Mouse (Mus musculus) embryonic facial prominence, embryonic 13.5 days (tissue): Measurements from ENCODE around the gene Lipe. TPM values are rescaled to one million over a fixed set of nuclear protein-coding genes. Genes with fewer than 3 reads are reported as not detected.
"Not testable (repeated sequence)": the region's sequence is repeated elsewhere in the genome, so short reads cannot be mapped to it uniquely, and the experiment has no call there.

Experiments
- ATAC-seq: fragments of 200-750 bp; cut with Nextera tagmentation; 2 replicates; pipeline ENCODE4 v1.8.0; 2017; ENCODE audit warnings: low read depth; ENCODE audit not compliant: insufficient number of reproducible peaks, insufficient read depth, low FRiP score, low TSS enrichment
- H3K27ac ChIP-seq: fragments of 300-500 bp; sonication (generic); 2 replicates; pipeline ENCODE4 v1.5.1; 2015; ENCODE audit warnings: moderate library complexity, mild to moderate bottlenecking, inconsistent platforms
- H3K27me3 ChIP-seq: fragments of 300-500 bp; sonication (generic); 2 replicates; pipeline ENCODE4 v1.6.1; 2015; ENCODE audit warnings: mild to moderate bottlenecking, inconsistent platforms
- H3K36me3 ChIP-seq: fragments of 300-500 bp; sonication (generic); 2 replicates; pipeline ENCODE4 v1.6.1; 2015; ENCODE audit warnings: mild to moderate bottlenecking, inconsistent platforms
- H3K4me1 ChIP-seq: fragments of 300-500 bp; sonication (generic); 2 replicates; pipeline ENCODE4 v1.6.1; 2015; ENCODE audit warnings: inconsistent platforms
- H3K4me2 ChIP-seq: fragments of 300-500 bp; sonication (generic); 2 replicates; pipeline ENCODE4 v1.6.1; 2015; ENCODE audit warnings: moderate library complexity, mild to moderate bottlenecking, inconsistent platforms
- H3K4me3 ChIP-seq: fragments of 300-500 bp; sonication (generic); 2 replicates; pipeline ENCODE4 v1.5.1; 2015; ENCODE audit warnings: mild to moderate bottlenecking, inconsistent platforms
- H3K9ac ChIP-seq: fragments of 300-500 bp; sonication (generic); 2 replicates; pipeline ENCODE4 v1.6.1; 2015; ENCODE audit warnings: mild to moderate bottlenecking, inconsistent platforms
- H3K9me3 ChIP-seq: fragments of 300-500 bp; sonication (generic); 2 replicates; pipeline ENCODE4 v1.6.1; 2016; ENCODE audit warnings: inconsistent platforms
- WGBS: fragments of 180-500 bp; shearing (Covaris S2); methylation state at CpG from one replicate; pipeline ENCODE4 v1.1.7; 2015; ENCODE audit warnings: mixed read lengths; 5-methylcytosine and 5-hydroxymethylcytosine counted together
- polyA plus RNA-seq: library from polyadenylated mRNA; unstranded; fragments of >200 nt; fragmentation: Nextera tagmentation; extraction: Ambion mirVana; gene quantifications from 2 replicates; pipeline ENCODE4 v1.2.1, GENCODE M21; 2015

Lipe gene
- polyA plus RNA-seq, 1 experiment from 2014 or later: 9.5 TPM

GRCm38 (mm10) chr7:25429886-25430784 lies 31.6 kb upstream of the Lipe start:
- H3K4me3 ChIP-seq: no peak overlapping the region
- no peaks in the 10 kb centered on the region for H3K9me3 ChIP-seq
- no peaks in the 10 kb centered on the region for H3K36me3 ChIP-seq
- 77% methylated on average over 4 of the region's 4 CpGs for WGBS
- peaks cover 6% of the 10 kb centered on the region for H3K4me1 ChIP-seq
- ATAC-seq: no peak
- H3K27ac ChIP-seq: no peak overlapping the region
- no peak overlapping the region for H3K4me2 ChIP-seq
- H3K9ac ChIP-seq: no peak overlapping the region
- H3K27me3 ChIP-seq: no peaks in the 10 kb centered on the region

- Histone ChIP-seq H3K4me2 (no peak overlapping the region), H3K36me3 (no peaks in the 10 kb centered on the region), H3K27me3 (peaks cover 7% of the 10 kb centered on the region; the same call in 1 of the 2 replicates), H3K4me3 (no peak overlapping the region), H3K9ac (no peak overlapping the region), H3K27ac (no peak overlapping the region), H3K9me3 (no peaks in the 10 kb centered on the region), H3K4me1 (peaks cover 5% of the 10 kb centered on the region)
- 84% methylated on average over 3 of the region's 3 CpGs for WGBS
- no peak for ATAC-seq
These were observed 29.8 kb upstream of the Lipe start for GRCm38 (mm10) chr7:25428321-25428720.

GRCm38 (mm10) chr7:25427144-25427543 lies 28.6 kb upstream of the Lipe start:
- Histone ChIP-seq H3K9ac (no peak overlapping the region), H3K27ac (no peak overlapping the region), H3K4me3 (no peak overlapping the region), H3K4me2 (no peak overlapping the region), H3K27me3 (peaks cover 17% of the 10 kb centered on the region), H3K4me1 (0 out of 2 replicates have a peak, but pooled peaks cover 3% of the 10 kb centered on the region), H3K36me3 (no peaks in the 10 kb centered on the region), H3K9me3 (no peaks in the 10 kb centered on the region)
- no peak for ATAC-seq
- 81% methylated on average over 5 of the region's 5 CpGs for WGBS

GRCm38 (mm10) chr7:25426380-25426779 lies 27.9 kb upstream of the Lipe start:
- not testable (repeated sequence) for ATAC-seq, H3K36me3 ChIP-seq, H3K9me3 ChIP-seq, H3K4me3 ChIP-seq, H3K4me2 ChIP-seq, H3K9ac ChIP-seq, H3K4me1 ChIP-seq, H3K27ac ChIP-seq
- 93% methylated on average over 4 of the region's 4 CpGs for WGBS
- peaks cover 22% of the 10 kb centered on the region for H3K27me3 ChIP-seq

- no peak overlapping the region for H3K27ac ChIP-seq
- no peak overlapping the region for H3K9ac ChIP-seq
- no peak for ATAC-seq
- no peaks in the 10 kb centered on the region for H3K9me3 ChIP-seq
- no peaks in the 10 kb centered on the region for H3K36me3 ChIP-seq
- H3K4me2 ChIP-seq: no peak overlapping the region
- WGBS: 31% methylated on average over 4 of the region's 4 CpGs
- peaks cover 22% of the 10 kb centered on the region for H3K27me3 ChIP-seq
- H3K4me3 ChIP-seq: no peak overlapping the region
- H3K4me1 ChIP-seq: 0 out of 2 replicates have a peak, but pooled peaks cover 3% of the 10 kb centered on the region
These were observed 25.9 kb upstream of the Lipe start for GRCm38 (mm10) chr7:25424429-25424828.

GRCm38 (mm10) chr7:25422286-25422841 lies 23.9 kb upstream of the Lipe start:
- Histone ChIP-seq H3K9me3 (no peaks in the 10 kb centered on the region), H3K9ac (no peak overlapping the region), H3K27ac (no peak overlapping the region), H3K4me3 (no peak overlapping the region), H3K4me2 (no peak overlapping the region), H3K4me1 (0 out of 2 replicates have a peak, but pooled peaks cover 3% of the 10 kb centered on the region), H3K27me3 (peaks cover 22% of the 10 kb centered on the region), H3K36me3 (no peaks in the 10 kb centered on the region)
- WGBS: 68% methylated on average over 16 of the region's 16 CpGs
- 0 out of 2 replicates have a peak, but pooled peaks have one; percentile 49 for ATAC-seq

- no peak overlapping the region for H3K9ac ChIP-seq
- no peak for ATAC-seq
- H3K27me3 ChIP-seq: peaks cover 22% of the 10 kb centered on the region
- H3K36me3 ChIP-seq: no peaks in the 10 kb centered on the region
- H3K4me2 ChIP-seq: no peak overlapping the region
- 0 out of 2 replicates have a peak, but pooled peaks cover 3% of the 10 kb centered on the region for H3K4me1 ChIP-seq
- H3K27ac ChIP-seq: no peak overlapping the region
- WGBS: 90% methylated on average over 4 of the region's 4 CpGs
- no peaks in the 10 kb centered on the region for H3K9me3 ChIP-seq
- H3K4me3 ChIP-seq: no peak overlapping the region
These were observed 21.4 kb upstream of the Lipe start for GRCm38 (mm10) chr7:25419943-25420342.

GRCm38 (mm10) chr7:25419536-25419935 lies 21.0 kb upstream of the Lipe start:
- Histone ChIP-seq H3K4me3 (no peak overlapping the region), H3K27me3 (peaks cover 22% of the 10 kb centered on the region), H3K4me2 (no peak overlapping the region), H3K9ac (no peak overlapping the region), H3K4me1 (0 out of 2 replicates have a peak, but pooled peaks cover 3% of the 10 kb centered on the region), H3K36me3 (no peaks in the 10 kb centered on the region), H3K27ac (no peak overlapping the region), H3K9me3 (no peaks in the 10 kb centered on the region)
- no peak for ATAC-seq
- 78% methylated on average over 8 of the region's 8 CpGs for WGBS

GRCm38 (mm10) chr7:25417597-25417996 lies 19.1 kb upstream of the Lipe start:
- WGBS: 84% methylated on average over 1 of the region's 1 CpGs
- H3K36me3 ChIP-seq: no peaks in the 10 kb centered on the region
- H3K9me3 ChIP-seq: no peaks in the 10 kb centered on the region
- no peak overlapping the region for H3K9ac ChIP-seq
- no peak for ATAC-seq
- no peak overlapping the region for H3K4me3 ChIP-seq
- no peak overlapping the region for H3K4me2 ChIP-seq
- H3K4me1 ChIP-seq: 0 out of 2 replicates have a peak, but pooled peaks cover 1% of the 10 kb centered on the region
- H3K27ac ChIP-seq: no peak overlapping the region
- H3K27me3 ChIP-seq: peaks cover 10% of the 10 kb centered on the region

GRCm38 (mm10) chr7:25412833-25413441 lies 14.4 kb upstream of the Lipe start, which contains the start of gene Cxcl17:
Gene Cxcl17 (minus strand): TSS chr7:25412886.
- Histone ChIP-seq H3K36me3 (no peaks in the 10 kb centered on the region), H3K4me3 (no peak within 1 kb of the TSS), H3K9me3 (no peaks in the 10 kb centered on the region), H3K4me1 (no peaks in the 10 kb centered on the region), H3K27ac (no peak within 1 kb of the TSS), H3K9ac (no peak within 1 kb of the TSS), H3K4me2 (no peak within 1 kb of the TSS), H3K27me3 (no peaks in the 10 kb centered on the region)
- WGBS: 44% methylated on average over 7 of the region's 7 CpGs
- no peak for ATAC-seq

GRCm38 (mm10) chr7:25411861-25412260 lies 13.4 kb upstream of the Lipe start:
- no peaks in the 10 kb centered on the region for H3K9me3 ChIP-seq

More at GRCm38 (mm10) chr7:25411861-25412260, 13.4 kb upstream of the Lipe start:
- Histone ChIP-seq H3K4me1 (no peaks in the 10 kb centered on the region), H3K27ac (no peak overlapping the region), H3K9ac (no peak overlapping the region), H3K27me3 (no peaks in the 10 kb centered on the region), H3K36me3 (no peaks in the 10 kb centered on the region), H3K4me3 (no peak overlapping the region), H3K4me2 (no peak overlapping the region)
- 81% methylated on average over 3 of the region's 3 CpGs for WGBS
- ATAC-seq: no peak
